Mouse (Mus musculus) thymus, adult 2 months (tissue): ENCODE measurements around the gene Ubap2.

Experiments
- CTCF ChIP-seq: fragments of 200-500 bp; IDR thresholded peaks from 2 replicates; pipeline ENCODE4 v1.5.1; 2012; ENCODE audit warnings: mild to moderate bottlenecking, control low read depth, low read length, moderate library complexity, borderline replicate concordance; ENCODE audit not compliant: control insufficient read depth, poor library complexity, insufficient read depth; ENCODE audit errors: extremely low read depth
- POLR2A ChIP-seq: fragments of 200-500 bp; IDR thresholded peaks from 2 replicates; pipeline ENCODE4 v1.6.1; 2012; ENCODE audit warnings: mild to moderate bottlenecking, low read length, control low read depth, moderate library complexity; ENCODE audit not compliant: control insufficient read depth, poor library complexity, insufficient read depth; ENCODE audit errors: extremely low read depth

DNA sequence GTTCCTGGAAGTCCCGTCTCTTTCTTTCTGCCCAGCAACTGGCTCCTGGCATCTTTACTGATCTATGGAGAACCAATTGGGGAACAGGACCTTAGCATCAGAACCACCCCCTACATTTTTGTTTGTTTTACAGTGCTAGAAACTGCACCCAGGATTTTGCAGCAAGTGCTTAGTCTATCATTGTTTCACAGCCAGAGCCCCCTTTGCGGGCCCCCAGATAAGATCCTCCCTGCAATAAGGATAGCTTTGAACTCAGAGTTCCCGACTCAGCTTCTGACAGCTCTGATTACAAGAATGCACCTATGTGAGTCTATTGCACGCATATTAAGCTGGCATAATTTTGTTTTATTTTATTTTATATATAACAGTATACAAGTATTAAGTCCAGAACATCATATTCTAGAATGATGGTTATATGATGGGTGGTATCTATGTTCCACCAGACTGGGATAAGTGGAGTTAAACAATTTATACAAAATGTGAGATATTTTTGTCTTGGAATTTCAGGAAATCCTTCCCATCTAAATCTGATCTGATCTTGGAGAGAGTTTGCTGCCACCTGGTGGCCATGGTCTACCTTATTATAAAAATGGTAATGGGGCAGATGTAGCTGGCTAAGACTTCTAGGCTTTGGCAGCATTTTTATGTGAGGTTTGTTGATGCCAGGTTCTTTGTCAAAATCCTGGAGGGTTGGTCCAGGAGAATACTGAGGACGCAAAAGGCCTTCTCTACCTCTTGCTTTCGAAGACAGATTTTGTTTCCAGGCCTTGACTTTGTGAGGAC, 109.1 kb downstream of the Ubap2 start:
- TF ChIP-seq POLR2A: no peak
- no peak for TF ChIP-seq CTCF
